Mouse (Mus musculus) lung, postnatal 0 days (tissue): ENCODE data around the gene Pou2f1.

Source experiments
- CTCF ChIP-seq: IDR thresholded peaks from 2 replicates; pipeline ENCODE4 v1.5.1; 2016; ENCODE audit warnings: antibody characterized with exemption, mild to moderate bottlenecking
- EP300 ChIP-seq: IDR thresholded peaks from 2 replicates; pipeline ENCODE4 v1.6.1; 2016; ENCODE audit warnings: antibody characterized with exemption, mild to moderate bottlenecking, control low read depth

- no peak for TF ChIP-seq CTCF
- no peak for TF ChIP-seq EP300
Observed at GRCm38 (mm10) chr1:165857279-165857678, 145.2 kb downstream of the Pou2f1 start.
